Mouse (Mus musculus): ENCODE measurements around the gene Pard6b. TPM values are rescaled to one million over a fixed set of nuclear protein-coding genes. Genes with fewer than 3 reads are reported as not detected.

Pard6b gene
- polyA plus RNA-seq (2015; fragmentation: Nextera tagmentation; extraction: Ambion mirVana), result 19.0 and 20.4 TPM in 2 replicates

DNA sequence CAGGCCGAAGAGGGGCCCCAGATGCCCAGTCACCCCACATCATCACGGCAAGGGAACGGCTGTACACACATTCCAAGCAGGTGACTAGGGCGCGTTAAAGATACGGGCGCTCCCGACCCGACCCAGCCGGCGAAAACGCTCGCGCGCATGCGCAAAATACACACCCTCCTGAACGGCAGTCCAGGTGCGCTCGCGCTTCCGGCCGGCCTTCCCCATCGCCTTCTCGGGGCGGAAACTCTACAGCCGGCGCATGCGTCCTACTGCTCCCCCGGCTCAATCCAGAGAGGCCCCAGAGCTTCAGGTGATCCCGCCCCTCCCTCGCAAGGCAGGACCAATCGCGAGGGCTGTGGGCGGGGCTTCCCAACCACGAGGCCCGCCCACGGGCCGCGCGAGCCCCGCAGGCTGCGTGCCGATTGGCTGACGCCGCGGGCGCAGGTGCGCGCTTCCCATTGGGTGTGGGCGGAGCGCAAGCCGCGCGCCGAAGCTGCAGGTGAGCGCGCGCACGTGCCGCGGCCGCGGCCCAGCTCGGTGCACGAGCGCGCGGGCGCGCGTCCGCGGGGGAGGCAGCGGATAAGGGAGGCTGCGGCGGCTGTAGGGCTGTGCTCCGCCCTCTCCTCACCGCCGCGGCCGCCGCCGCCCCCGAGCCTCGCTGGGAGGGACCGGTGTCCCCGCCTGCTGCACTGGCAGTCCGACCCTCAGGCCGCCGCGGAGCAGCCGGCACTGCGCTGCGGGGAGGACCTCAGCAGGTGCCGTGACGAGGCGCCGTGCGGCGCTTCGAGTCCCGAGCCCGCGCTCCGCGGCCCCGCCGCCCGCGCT lies at the start of gene Pard6b:
Pard6b (plus strand) TSS at position 574 of the 816 bp plus-strand sequence.
- H3K4me3 ChIP-seq (replicated peaks), result peak within 1 kb of the TSS; percentile 78
- no peaks in the 10 kb centered on the region for H3K36me3 ChIP-seq

DNA sequence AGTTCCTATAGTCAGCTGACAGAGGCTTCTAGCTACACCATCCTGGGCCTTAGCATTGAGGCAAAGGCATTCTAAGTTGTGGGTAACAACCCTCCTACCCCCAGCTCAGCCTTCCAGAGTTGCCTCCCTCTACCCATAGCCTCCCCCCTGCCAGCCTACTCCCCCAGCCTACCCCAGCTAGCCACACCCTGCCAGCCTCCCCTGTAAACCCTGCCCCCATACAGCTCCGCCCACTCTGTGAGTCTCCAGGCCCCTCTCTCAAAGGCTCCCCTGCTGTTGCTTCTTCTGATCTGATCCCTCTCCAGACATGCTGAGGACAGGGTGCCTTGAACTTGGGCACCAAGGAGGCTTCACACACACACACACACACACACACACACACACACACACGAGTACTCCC lies 49.0 kb upstream of the Pard6b start:
- ATAC-seq (replicated peaks; ENCODE audit: low FRiP score), result no peak
- H3K36me3 ChIP-seq, result no peaks in the 10 kb centered on the region; the same call in 1 of the 2 replicates
- H3K27ac ChIP-seq, result no peak overlapping the region
- 78% methylated on average over 2 of the region's 2 CpGs for WGBS
- H3K9ac ChIP-seq, result no peak overlapping the region
- H3K4me1 ChIP-seq, result peaks cover 14% of the 10 kb centered on the region
- H3K4me3 ChIP-seq (replicated peaks), result no peak overlapping the region
- no peaks in the 10 kb centered on the region for H3K27me3 ChIP-seq
- H3K9me3 ChIP-seq (replicated peaks), result peaks cover 5% of the 10 kb centered on the region; the same call in 1 of the 2 replicates
- no peak overlapping the region for H3K4me2 ChIP-seq

More for the DNA sequence above, at the start of gene Pard6b:
- H3K9me3 ChIP-seq (replicated peaks), result no peaks in the 10 kb centered on the region
- ATAC-seq (replicated peaks; ENCODE audit: low FRiP score), result peak; percentile 93
- H3K27me3 ChIP-seq, result peaks cover 33% of the 10 kb centered on the region
- H3K27ac ChIP-seq, result peak within 1 kb of the TSS; percentile 92
- peak within 1 kb of the TSS; percentile 73 for H3K9ac ChIP-seq
- H3K4me2 ChIP-seq, result peak within 1 kb of the TSS; percentile 91
- H3K4me1 ChIP-seq, result peaks cover 65% of the 10 kb centered on the region
- WGBS, result under 1% methylated on average over 108 of the region's 110 CpGs

DNA sequence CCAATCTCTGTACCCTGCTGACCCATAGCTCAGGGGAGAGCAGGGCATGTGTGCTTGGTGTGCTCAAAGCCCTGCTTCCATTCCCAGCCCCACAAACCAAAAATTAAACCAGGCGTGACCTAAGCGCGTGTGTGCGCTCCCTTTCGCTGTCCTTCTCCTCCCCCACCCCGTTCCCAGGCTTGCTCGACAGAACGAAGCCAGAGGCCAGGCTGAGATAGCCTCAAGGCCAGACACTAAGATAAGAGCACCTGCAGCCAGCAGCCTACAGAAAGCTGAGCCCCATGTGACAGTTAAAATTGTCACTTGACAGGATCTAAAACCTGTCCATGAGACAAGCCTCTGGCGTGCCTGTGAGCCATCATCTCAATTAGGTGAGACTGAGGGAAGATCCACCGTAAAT lies 46.9 kb upstream of the Pard6b start:
- no peak for ATAC-seq (replicated peaks; ENCODE audit: low FRiP score)

DNA sequence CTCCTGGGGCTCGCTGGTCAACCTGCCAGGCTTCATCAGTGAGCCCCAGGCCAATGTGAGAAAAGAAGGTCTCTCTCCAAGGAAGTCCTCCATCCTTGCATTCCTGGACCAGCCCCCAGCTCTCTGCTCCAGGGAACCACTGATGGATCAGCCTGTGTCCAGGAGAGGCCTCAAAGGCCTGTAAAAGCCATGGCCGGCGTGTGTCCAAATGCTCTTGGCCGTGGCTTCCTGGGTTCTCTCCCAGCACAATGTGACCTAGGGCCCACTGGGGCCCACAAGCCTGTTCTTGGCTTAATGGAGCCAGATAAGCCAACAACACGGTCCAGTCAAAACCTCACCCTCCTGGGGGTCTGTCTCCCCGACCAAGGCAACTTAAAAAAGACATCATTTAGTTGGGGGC lies 44.9 kb upstream of the Pard6b start:
- Histone ChIP-seq H3K27ac (no peak overlapping the region), H3K36me3 (no peaks in the 10 kb centered on the region), H3K9ac (no peak overlapping the region), H3K4me3 (replicated peaks) (no peak overlapping the region), H3K4me1 (peaks cover 21% of the 10 kb centered on the region), H3K9me3 (replicated peaks) (no peaks in the 10 kb centered on the region), H3K4me2 (no peak overlapping the region), H3K27me3 (no peaks in the 10 kb centered on the region)
- WGBS, result 86% methylated on average over 6 of the region's 6 CpGs
- ATAC-seq (replicated peaks; ENCODE audit: low FRiP score), result no peak

More for the DNA sequence above, 46.9 kb upstream of the Pard6b start:
- Histone ChIP-seq H3K27me3 (no peaks in the 10 kb centered on the region), H3K4me3 (replicated peaks) (no peak overlapping the region), H3K4me2 (no peak overlapping the region), H3K4me1 (peaks cover 21% of the 10 kb centered on the region), H3K9me3 (replicated peaks) (no peaks in the 10 kb centered on the region), H3K9ac (no peak overlapping the region), H3K27ac (no peak overlapping the region), H3K36me3 (no peaks in the 10 kb centered on the region; the same call in 1 of the 2 replicates)
- 40% methylated on average over 10 of the region's 10 CpGs for WGBS

DNA sequence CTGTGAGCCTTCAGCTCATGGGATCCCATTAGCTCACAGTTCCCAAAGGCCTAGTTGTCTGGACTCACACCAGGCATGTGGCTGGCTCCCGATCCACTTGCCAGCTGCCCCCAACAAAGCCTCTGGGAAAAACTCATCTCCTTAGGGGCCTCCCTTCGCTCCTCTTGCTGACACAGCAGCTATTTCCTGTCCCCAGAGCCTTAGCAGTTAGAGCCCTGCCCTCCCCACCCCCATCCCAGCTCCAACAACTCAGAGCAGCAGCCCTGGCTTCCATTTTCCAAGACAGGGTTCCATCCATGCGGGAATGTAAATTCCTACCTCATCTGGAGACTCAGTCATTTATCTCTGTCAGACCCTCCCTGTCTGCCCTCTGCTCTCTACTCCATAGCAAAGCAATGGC lies 43.7 kb upstream of the Pard6b start:
- Histone ChIP-seq H3K4me3 (replicated peaks) (no peak overlapping the region), H3K4me1 (peaks cover 17% of the 10 kb centered on the region), H3K4me2 (no peak overlapping the region), H3K36me3 (no peaks in the 10 kb centered on the region), H3K9me3 (replicated peaks) (no peaks in the 10 kb centered on the region), H3K9ac (no peak overlapping the region), H3K27ac (peak overlapping the region; percentile 80), H3K27me3 (no peaks in the 10 kb centered on the region)
- ATAC-seq (replicated peaks; ENCODE audit: low FRiP score), result peak; percentile 61; the same call in 1 of the 2 replicates
- WGBS, result 26% methylated on average over 3 of the region's 3 CpGs

DNA sequence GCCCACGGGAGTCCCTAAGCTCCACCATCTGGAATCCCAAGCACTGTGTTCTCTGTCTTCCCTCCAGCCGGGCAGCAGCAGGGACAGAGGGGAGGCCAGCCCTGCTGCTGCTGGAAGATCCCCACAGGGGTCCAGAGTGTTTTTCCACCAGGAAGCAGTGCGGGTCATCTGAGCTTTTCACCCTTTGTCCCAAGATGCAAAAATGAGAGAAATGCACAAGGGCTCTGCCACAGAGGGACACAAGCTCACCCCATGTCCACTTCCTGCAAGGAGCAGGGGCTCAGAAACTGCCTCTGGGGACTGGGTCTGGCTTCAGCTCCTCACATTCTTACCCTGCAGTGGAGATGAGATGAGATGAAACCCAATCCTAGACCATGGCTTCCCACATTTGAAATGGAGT lies 40.1 kb upstream of the Pard6b start:
- ATAC-seq (replicated peaks; ENCODE audit: low FRiP score), result no peak
- Histone ChIP-seq H3K9me3 (replicated peaks) (no peaks in the 10 kb centered on the region), H3K4me1 (peaks cover 29% of the 10 kb centered on the region), H3K4me3 (replicated peaks) (no peak overlapping the region), H3K36me3 (no peaks in the 10 kb centered on the region), H3K9ac (no peak overlapping the region), H3K27me3 (no peaks in the 10 kb centered on the region), H3K4me2 (no peak overlapping the region), H3K27ac (no peak overlapping the region)
- 66% methylated on average over 3 of the region's 3 CpGs for WGBS

DNA sequence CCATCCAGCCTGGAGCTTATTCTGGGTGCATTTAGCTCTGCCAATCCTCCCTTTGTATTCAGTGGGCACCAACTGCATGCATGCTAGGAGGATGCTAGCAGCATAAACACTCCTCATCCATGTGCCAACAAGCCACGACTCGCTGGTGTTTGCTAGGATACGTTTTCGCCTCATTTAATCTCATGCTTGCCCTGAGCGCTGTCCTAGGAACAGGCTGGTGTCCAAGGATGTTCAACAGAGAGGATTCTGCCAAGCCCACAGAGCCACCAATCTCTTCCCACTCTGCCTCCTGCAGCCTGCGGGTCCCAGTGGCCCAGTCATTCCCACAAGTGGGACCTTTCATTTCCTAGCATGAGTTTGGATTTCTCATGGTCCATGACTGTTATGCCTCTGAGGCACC lies 38.8 kb upstream of the Pard6b start:
- no peaks in the 10 kb centered on the region for H3K36me3 ChIP-seq
- no peak overlapping the region for H3K4me2 ChIP-seq
- H3K27me3 ChIP-seq, result no peaks in the 10 kb centered on the region
- H3K27ac ChIP-seq, result no peak overlapping the region
- H3K9me3 ChIP-seq (replicated peaks), result no peaks in the 10 kb centered on the region
- H3K4me3 ChIP-seq (replicated peaks), result no peak overlapping the region
- ATAC-seq (replicated peaks; ENCODE audit: low FRiP score), result no peak
- H3K9ac ChIP-seq, result no peak overlapping the region
- peaks cover 27% of the 10 kb centered on the region for H3K4me1 ChIP-seq
- WGBS, result 75% methylated on average over 6 of the region's 6 CpGs

DNA sequence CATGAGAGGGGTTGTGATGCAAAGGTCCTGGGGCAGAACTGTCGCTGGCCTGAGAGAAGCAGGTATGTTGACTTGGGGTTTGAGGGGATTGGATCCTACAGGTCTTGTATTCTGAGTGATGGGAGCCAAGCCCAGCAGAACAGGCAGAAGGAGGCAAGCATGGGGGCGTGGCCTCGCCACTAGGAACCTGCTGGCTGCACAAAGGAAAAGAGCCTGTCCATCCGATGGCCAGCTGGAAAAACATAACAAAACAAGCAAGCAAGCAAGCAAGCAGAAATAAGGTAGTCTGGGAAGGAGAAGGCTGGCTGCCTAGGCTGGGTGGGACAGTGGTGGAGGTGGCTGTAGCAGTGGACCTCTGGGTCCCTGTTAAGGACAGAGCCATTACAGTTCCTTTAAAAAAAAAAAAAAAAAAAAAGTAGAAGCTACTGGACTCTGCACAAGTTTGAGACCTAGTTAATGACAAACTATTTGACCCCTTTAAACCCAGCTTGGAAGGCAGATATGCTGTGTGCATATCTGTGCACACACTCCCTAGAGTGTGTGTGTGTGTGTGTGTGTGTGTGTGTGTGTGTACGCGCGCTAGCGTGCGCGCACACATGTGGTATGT lies 36.0 kb upstream of the Pard6b start:
- no peak overlapping the region for H3K4me3 ChIP-seq (replicated peaks)
- peak overlapping the region; percentile 85 for H3K27ac ChIP-seq
- H3K27me3 ChIP-seq, result peaks cover 10% of the 10 kb centered on the region
- H3K4me2 ChIP-seq, result no peak overlapping the region
- peak; percentile 44; the same call in 1 of the 2 replicates for ATAC-seq (replicated peaks; ENCODE audit: low FRiP score)
- no peaks in the 10 kb centered on the region for H3K36me3 ChIP-seq
- peaks cover 35% of the 10 kb centered on the region for H3K4me1 ChIP-seq
- no peak overlapping the region for H3K9ac ChIP-seq
- WGBS, result 68% methylated on average over 10 of the region's 10 CpGs
- H3K9me3 ChIP-seq (replicated peaks), result no peaks in the 10 kb centered on the region

DNA sequence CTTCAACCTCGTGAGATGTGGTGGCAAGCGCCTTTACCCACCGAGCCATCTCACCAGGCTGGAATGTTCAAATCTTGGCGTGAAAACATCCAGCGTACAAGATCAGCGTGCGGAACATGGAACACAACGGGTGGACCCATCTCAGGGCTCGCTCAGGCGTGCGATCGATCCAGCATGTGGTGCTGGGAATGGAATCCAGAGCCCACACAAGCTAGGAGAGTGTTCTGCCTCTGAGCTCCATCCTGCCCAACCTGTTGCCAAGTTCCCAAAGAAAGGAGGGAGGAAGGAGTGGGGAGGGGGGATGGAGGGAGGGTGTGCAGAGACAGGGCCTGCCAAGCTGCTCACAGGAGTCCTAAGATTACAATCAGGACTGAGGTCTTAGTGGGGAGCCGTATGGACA lies 35.4 kb upstream of the Pard6b start:
- no peak overlapping the region for H3K4me3 ChIP-seq (replicated peaks)
- whole genome bisulfite sequencing, result 53% methylated on average over 13 of the region's 13 CpGs
- ATAC-seq (replicated peaks; ENCODE audit: low FRiP score), result 0 out of 2 replicates have a peak, but pooled peaks have one; percentile 14
- peaks cover 15% of the 10 kb centered on the region for H3K27me3 ChIP-seq
- no peaks in the 10 kb centered on the region for H3K36me3 ChIP-seq
- H3K4me1 ChIP-seq, result peaks cover 41% of the 10 kb centered on the region
- H3K4me2 ChIP-seq, result no peak overlapping the region
- no peaks in the 10 kb centered on the region for H3K9me3 ChIP-seq (replicated peaks)
- H3K27ac ChIP-seq, result peak overlapping the region; percentile 85
- no peak overlapping the region for H3K9ac ChIP-seq

DNA sequence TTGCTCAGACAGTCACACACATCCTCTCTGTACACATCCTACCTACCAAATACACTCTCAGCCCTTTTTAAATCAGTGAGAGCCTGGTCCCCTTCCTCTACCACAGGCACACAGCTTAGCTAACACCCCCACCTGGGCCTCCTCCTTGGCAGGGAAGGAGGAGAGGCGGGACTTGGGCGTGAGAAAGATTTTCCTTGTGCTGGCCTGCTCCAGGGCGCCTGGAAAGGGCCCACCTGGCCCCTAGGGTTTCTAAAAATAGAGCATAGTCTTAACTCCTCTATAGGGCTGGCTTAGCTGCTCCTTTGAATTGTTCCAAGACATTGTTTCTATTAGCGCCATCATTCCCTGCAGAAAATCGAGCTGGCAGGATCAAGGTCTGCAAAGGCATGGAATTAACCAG lies 35.0 kb upstream of the Pard6b start:
- H3K36me3 ChIP-seq, result no peaks in the 10 kb centered on the region
- no peak overlapping the region for H3K4me2 ChIP-seq
- H3K4me3 ChIP-seq (replicated peaks), result no peak overlapping the region
- no peak overlapping the region for H3K9ac ChIP-seq
- peaks cover 19% of the 10 kb centered on the region for H3K27me3 ChIP-seq
- H3K27ac ChIP-seq, result peak overlapping the region; percentile 85
- WGBS, result 26% methylated on average over 5 of the region's 5 CpGs
- ATAC-seq (replicated peaks; ENCODE audit: low FRiP score), result peak; percentile 37
- no peaks in the 10 kb centered on the region for H3K9me3 ChIP-seq (replicated peaks)
- H3K4me1 ChIP-seq, result peaks cover 45% of the 10 kb centered on the region

DNA sequence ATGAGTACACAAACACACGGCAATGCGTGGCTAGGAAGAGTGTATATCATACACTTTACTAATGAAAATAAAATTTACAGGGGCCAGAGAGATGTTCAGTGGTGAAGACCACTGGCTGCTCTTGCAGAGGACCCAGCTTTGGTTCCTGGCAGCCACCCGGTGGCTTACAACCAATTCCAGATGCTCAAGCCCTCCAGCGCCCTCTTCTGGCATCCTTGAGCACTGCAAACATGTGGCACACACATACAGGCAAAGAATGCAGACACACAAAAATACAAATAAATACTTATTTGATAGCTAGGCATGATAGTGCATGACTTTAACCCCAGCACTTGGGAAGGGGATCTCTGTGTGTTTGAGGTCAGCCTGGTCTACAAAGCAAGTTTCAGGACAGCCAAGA lies 34.3 kb upstream of the Pard6b start:
- Histone ChIP-seq H3K9me3 (replicated peaks) (no peaks in the 10 kb centered on the region), H3K9ac (no peak overlapping the region), H3K4me1 (peaks cover 47% of the 10 kb centered on the region), H3K27me3 (peaks cover 26% of the 10 kb centered on the region), H3K27ac (peak overlapping the region; percentile 85), H3K4me2 (no peak overlapping the region), H3K36me3 (no peaks in the 10 kb centered on the region), H3K4me3 (replicated peaks) (no peak overlapping the region)
- 77% methylated on average over 4 of the region's 4 CpGs for WGBS
- ATAC-seq (replicated peaks; ENCODE audit: low FRiP score), result no peak

DNA sequence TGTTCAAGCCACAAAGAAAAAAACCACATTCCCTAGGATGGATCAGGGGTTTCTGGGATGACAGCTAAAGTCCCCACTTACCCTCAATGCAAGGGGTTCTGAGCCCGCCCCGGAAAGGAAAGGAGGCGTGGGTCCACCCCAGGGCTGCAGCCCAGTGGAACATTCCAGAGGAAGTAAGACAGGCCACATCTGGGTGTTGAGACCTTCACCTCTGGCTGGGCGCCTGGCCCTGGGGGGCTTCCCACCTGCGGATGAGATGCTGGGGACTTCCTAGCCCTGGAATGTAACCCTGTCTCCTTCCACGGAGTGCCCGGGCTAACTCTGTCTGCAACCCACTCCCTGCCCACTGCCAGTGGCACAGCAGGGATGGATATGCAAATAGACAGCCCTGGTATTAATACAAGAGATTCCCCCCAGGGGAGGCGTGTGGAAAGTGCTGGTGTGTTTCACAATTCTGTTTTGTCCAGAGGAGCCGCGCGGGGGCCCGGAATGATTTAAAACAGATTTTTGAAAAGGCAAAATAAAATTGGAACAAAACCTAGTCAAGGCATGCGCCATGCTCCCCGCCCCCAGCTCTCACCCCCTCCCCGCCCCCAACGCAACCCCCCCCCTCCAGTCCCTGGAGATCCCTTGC lies 31.7 kb upstream of the Pard6b start:
- Histone ChIP-seq H3K36me3 (no peaks in the 10 kb centered on the region), H3K9ac (no peak overlapping the region), H3K27ac (peak overlapping the region; percentile 27; the same call in 1 of the 2 replicates), H3K4me3 (replicated peaks) (peak overlapping the region; percentile 52), H3K27me3 (peaks cover 26% of the 10 kb centered on the region), H3K4me2 (peak overlapping the region; percentile 96), H3K4me1 (peaks cover 46% of the 10 kb centered on the region), H3K9me3 (replicated peaks) (no peaks in the 10 kb centered on the region)
- no peak for ATAC-seq (replicated peaks; ENCODE audit: low FRiP score)
- WGBS, result 13% methylated on average over 16 of the region's 16 CpGs
